Mouse (Mus musculus): ENCODE results near the gene Ndst4.

GRCm38 (mm10) chr3:125533371-125533770 is 129.5 kb downstream of the Ndst4 start:
- no peak for TF ChIP-seq CTCF (IDR thresholded peaks at IDR 0.05; ENCODE audit: low read depth)
- TF ChIP-seq EP300 (IDR thresholded peaks at IDR 0.05; ENCODE audit: low read depth): no peak
